Mouse (Mus musculus): ENCODE measurements at regions not wholly inside any gene's neighbourhood (a gene's known extent, or its start where the extent isn't known, plus 50 kb on each side); places are given as distances from the start of the nearest gene placed in this dataset.

- no peak for DNase-seq
Observed at GRCm38 (mm10) chr1:124652872-124653271, 607.5 kb upstream of the Dpp10 start.

GRCm38 (mm10) chr1:124652251-124652861 lies 607.0 kb upstream of the Dpp10 start:
- no peak for DNase-seq

DNA sequence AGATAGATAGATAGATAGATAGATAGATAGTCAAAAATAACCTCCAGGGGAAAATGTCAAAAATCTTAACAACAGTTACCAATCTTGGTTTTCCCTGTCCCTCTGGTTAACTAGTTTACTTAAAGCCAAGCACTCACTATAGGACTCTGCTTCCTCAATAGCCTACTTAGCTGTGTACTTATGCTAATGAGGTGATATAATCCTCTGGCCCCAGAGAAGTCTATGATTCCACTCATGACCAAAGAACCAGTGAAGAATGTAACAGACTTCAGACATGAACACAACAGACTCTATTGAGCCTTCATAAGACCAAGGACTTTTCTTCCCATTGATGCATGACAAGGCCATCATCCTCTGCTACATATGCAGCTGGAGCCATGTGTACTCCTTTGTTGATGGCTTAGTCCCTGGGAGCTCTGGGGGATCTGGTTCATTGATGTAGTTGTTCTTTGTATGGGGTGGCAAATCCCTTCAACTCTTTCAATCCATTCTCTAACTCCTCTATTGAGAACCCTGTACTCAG lies 589.9 kb upstream of the Dpp10 start:
- DNase-seq = no peak

- no peak for DNase-seq
Observed at GRCm38 (mm10) chr1:124630084-124630483, 584.7 kb upstream of the Dpp10 start.

DNA sequence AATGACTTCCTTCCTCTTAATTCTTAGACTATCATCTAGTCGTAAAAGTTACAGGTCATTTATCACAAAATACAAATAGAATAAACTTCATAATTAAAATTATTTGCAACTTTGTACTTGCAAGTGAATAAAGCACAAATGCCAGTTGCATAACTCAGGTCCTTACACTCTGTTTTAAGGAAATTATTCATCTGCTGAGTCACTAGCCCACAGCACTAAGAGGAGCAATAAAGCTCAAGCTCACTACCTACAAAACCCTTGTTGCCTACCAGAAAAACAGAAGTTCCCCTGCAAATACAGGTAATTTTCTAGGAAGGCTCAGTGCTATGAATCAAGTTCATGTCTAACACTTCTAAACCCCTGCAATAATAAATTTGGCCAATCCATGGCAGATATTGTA lies 539.3 kb upstream of the Dpp10 start:
- DNase-seq = no peak
